Mouse (Mus musculus): Measurements from ENCODE around the gene Eef2k.
"Not testable (repeated sequence)": the region's sequence is repeated elsewhere in the genome, so short reads cannot be mapped to it uniquely, and the experiment has no call there.

Eef2k gene

DNA sequence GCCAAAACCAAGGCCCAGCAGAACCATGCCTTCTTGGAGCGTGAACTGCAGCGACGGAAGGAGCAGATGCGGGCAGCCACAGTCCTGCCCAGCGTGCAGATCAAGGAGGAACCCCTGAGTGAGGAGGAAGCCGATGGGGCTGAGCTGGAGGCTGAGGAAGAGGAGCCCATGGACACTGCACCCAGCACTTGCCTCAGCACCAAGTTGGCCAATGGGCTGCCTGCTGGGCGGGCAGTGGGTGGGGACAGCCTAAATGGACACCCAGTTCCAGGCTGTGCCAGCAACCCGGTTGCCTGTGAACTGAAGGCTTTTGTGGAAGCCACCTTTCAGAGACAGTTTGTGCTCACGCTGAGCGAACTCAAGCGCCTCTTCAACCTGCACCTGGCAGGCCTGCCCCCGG is 97.7 kb downstream of the Eef2k start:
- DNase-seq (ENCODE audit: low spot score), result no peak

GRCm38 (mm10) chr7:120941214-120941613 is 98.6 kb downstream of the Eef2k start:
- no peak for DNase-seq (ENCODE audit: low spot score)

GRCm38 (mm10) chr7:120942506-120942905 is 99.9 kb downstream of the Eef2k start:
- DNase-seq (ENCODE audit: low spot score), result no peak

DNA sequence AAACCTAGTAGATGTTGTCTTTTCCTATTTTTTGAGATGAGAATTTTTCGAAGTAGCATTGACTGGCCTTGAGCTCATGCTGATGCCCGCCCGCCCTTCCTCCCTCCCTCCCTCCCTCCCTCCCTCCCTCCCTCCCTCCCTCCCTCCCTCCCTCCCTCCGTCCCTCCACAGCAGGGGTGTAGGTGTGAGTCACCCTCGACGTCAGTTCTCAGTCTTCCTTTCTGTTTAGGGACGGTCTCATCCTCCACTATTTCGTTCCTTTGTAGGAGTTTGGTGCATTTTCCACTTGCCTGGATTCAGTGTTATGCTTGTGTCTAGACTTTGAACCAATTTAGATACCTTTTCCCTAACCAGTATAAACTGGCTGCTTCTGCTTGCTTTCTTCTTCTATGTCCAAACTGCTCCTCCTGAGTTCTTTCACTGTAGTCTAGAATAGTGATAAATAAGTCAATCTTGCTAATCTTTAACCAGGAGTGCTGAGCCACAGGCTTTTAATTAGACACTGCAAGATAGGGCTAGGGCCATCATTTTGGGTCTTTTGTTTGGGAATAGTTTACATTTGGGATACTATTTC is 101.4 kb downstream of the Eef2k start:
- DNase-seq (ENCODE audit: low spot score), result no peak

GRCm38 (mm10) chr7:120953591-120953990 is 111.0 kb downstream of the Eef2k start:
- DNase-seq (ENCODE audit: low spot score), result not testable (repeated sequence)
